Mouse (Mus musculus): ENCODE data around the gene Fgfr2. TPM values are rescaled to one million over a fixed set of nuclear protein-coding genes. Genes with fewer than 3 reads are reported as not detected.
A peak's percentile ranks its signal among the peaks of the same experiment; 100 is the strongest.

The Fgfr2 gene
- polyA plus RNA-seq, 1 experiment from 2014 or later: 92.0 TPM

DNA sequence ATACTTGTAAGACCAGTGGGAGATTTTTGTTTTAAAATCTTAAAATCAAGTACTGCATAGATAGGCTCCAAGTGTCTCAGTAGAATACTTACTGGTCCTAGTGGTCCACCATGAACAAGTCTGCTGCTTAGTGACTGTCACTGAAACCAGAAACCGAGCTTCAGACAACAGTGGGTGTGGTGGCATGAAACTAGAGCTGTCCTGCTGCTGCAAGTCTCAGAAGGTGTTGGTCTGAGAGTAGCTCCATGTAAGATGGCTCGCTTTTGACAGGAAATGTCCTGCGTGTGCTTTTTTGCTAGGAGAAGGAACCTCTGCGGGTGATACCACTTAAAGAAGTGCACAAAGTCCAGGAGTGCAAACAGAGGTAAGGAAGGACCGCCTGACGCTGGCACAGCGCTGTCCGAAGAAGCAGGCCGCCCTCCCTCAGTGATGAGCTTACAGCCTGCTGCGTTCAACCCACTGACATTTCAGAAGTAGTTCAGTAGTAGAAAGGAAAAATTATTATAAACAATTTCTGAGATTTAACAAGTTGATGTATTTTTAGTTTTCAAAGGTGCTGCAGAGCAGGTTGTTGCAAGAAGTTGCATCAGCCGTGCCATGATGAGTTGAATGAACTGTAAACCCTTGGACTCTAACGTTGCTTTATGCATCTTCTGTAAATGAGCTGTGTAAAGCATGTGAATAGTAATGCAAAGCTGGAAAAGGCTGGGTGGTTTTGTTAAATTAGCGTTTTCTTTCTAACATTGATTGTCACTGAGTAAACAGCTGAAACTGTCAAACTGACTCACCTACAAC lies 2218.4 kb downstream of the Fgfr2 start:
- Histone ChIP-seq H3K36me3 (ENCODE audit: control insufficient read depth, insufficient read depth, low read length) (0 out of 2 replicates have a peak, but pooled peaks cover 2% of the 10 kb centered on the region), H3K27me3 (ENCODE audit: control insufficient read depth, insufficient read depth, low read length) (no peaks in the 10 kb centered on the region), H3K4me3 (ENCODE audit: low read depth, low read length) (no peak overlapping the region), H3K9me3 (ENCODE audit: control insufficient read depth, low read length) (no peaks in the 10 kb centered on the region), H3K4me1 (ENCODE audit: control insufficient read depth, insufficient read depth, low read length) (no peaks in the 10 kb centered on the region), H3K9ac (ENCODE audit: low read length) (no peak overlapping the region), H3K27ac (ENCODE audit: low read depth, low read length) (no peak overlapping the region), H3K4me2 (no peak overlapping the region)
- no peak for ATAC-seq (ENCODE audit: low FRiP score)
- no peak for DNase-seq (ENCODE audit: low spot score, missing footprints)
- 90% methylated on average over 13 of the region's 13 CpGs for WGBS

DNA sequence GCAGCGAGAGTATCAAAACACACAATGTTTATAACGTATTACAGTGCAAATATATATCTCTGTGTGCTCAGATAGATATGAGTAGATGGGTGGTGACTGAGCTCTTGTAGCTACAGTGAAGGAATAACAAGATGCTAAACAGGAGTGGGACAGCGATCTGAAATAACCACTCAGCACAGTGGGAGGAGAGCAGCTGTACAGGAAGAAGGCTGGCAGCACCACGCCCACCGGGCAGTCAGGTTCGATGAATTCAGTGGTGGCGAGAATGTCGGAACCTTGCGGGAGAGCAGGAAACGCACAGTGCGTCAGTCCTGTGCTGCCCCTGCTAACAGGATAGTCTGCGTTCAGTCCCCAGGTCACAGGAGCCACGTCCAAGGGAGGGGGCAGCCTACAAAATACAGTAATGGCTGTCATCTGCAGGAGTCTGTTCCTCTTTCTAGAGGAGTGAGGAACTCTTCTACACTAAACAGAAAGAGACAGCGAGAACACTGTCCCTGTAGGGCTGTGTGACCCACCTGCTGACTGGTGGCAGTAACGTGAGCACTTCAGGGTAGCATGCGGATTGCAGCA lies 2219.6 kb downstream of the Fgfr2 start:
- H3K27ac ChIP-seq (ENCODE audit: low read depth, low read length): no peak overlapping the region
- H3K4me3 ChIP-seq (ENCODE audit: low read depth, low read length): no peak overlapping the region
- H3K27me3 ChIP-seq (ENCODE audit: control insufficient read depth, insufficient read depth, low read length): no peaks in the 10 kb centered on the region
- H3K4me2 ChIP-seq: no peak overlapping the region
- H3K4me1 ChIP-seq (ENCODE audit: control insufficient read depth, insufficient read depth, low read length): no peaks in the 10 kb centered on the region
- H3K36me3 ChIP-seq (ENCODE audit: control insufficient read depth, insufficient read depth, low read length): 0 out of 2 replicates have a peak, but pooled peaks cover 2% of the 10 kb centered on the region
- no peak for ATAC-seq (ENCODE audit: low FRiP score)
- peak; percentile 75 for DNase-seq (ENCODE audit: low spot score, missing footprints)
- H3K9ac ChIP-seq (ENCODE audit: low read length): no peak overlapping the region
- WGBS: 93% methylated on average over 16 of the region's 16 CpGs
- H3K9me3 ChIP-seq (ENCODE audit: control insufficient read depth, low read length): no peaks in the 10 kb centered on the region

DNA sequence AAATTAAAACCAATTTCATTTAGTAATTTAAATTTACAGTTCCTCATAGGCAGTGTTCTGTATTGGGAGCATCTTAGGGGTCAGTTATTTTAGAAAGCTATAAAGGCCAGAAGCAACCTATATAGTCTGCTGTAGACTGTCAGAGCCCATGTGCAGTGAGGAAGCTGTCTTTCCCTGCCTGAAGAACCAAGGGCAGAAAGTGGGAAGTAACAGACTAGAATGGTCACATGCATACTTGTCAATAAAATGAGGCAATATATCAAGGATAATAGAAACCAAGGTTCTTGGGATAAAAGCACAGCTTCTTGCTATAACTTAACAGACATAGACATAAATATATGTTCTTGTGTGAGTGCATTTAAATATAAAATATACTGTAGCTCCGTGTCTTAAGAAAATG lies 2220.2 kb downstream of the Fgfr2 start:
- no peak for ATAC-seq (ENCODE audit: low FRiP score)
- H3K4me1 ChIP-seq (ENCODE audit: control insufficient read depth, insufficient read depth, low read length): no peaks in the 10 kb centered on the region
- H3K9me3 ChIP-seq (ENCODE audit: control insufficient read depth, low read length): no peaks in the 10 kb centered on the region
- H3K36me3 ChIP-seq (ENCODE audit: control insufficient read depth, insufficient read depth, low read length): 0 out of 2 replicates have a peak, but pooled peaks cover 2% of the 10 kb centered on the region
- H3K4me3 ChIP-seq (ENCODE audit: low read depth, low read length): no peak overlapping the region
- H3K4me2 ChIP-seq: no peak overlapping the region
- no peak overlapping the region for H3K9ac ChIP-seq (ENCODE audit: low read length)
- DNase-seq (ENCODE audit: low spot score, missing footprints): no peak
- H3K27me3 ChIP-seq (ENCODE audit: control insufficient read depth, insufficient read depth, low read length): no peaks in the 10 kb centered on the region
- H3K27ac ChIP-seq (ENCODE audit: low read depth, low read length): no peak overlapping the region
- WGBS: 97% methylated on average over 1 of the region's 1 CpGs

DNA sequence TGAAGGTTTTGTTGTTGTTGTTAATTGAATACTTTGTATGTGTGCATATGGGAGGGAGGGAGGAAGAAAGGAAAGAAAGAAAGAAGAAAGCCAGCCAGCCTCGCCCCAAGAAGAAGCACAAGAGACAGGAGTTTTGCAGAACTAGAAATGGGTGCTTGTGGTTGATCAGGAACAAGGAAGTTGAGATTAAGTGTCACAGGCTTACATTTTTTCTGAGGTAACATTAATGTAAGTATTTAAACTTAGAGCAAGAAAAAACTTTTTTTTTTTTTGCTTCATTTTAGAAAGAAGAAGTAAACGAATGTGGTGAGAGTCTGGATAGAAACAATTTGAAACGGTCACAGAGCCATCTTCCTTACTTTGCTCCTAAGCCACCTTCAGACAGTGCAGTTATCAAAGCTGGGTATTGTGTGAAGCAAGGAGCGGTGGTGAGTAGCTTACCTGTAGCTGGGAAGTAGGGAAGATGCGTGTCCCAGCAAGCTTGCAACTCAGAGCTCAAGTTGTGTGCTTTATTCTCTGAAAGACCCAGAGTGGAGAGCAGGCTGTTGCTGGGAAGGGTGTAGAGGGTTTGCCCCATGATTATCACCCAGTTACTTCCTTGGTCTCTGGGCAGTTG lies 2222.8 kb downstream of the Fgfr2 start:
- no peaks in the 10 kb centered on the region for H3K9me3 ChIP-seq (ENCODE audit: control insufficient read depth, low read length)
- no peaks in the 10 kb centered on the region for H3K4me1 ChIP-seq (ENCODE audit: control insufficient read depth, insufficient read depth, low read length)
- H3K27ac ChIP-seq (ENCODE audit: low read depth, low read length): no peak overlapping the region
- DNase-seq (ENCODE audit: low spot score, missing footprints) (peak; percentile 66), ATAC-seq (ENCODE audit: low FRiP score) (no peak)
- no peak overlapping the region for H3K9ac ChIP-seq (ENCODE audit: low read length)
- H3K27me3 ChIP-seq (ENCODE audit: control insufficient read depth, insufficient read depth, low read length): no peaks in the 10 kb centered on the region
- 91% methylated on average over 5 of the region's 5 CpGs for WGBS
- no peak overlapping the region for H3K4me3 ChIP-seq (ENCODE audit: low read depth, low read length)
- H3K36me3 ChIP-seq (ENCODE audit: control insufficient read depth, insufficient read depth, low read length): 0 out of 2 replicates have a peak, but pooled peaks cover 2% of the 10 kb centered on the region
- no peak overlapping the region for H3K4me2 ChIP-seq

DNA sequence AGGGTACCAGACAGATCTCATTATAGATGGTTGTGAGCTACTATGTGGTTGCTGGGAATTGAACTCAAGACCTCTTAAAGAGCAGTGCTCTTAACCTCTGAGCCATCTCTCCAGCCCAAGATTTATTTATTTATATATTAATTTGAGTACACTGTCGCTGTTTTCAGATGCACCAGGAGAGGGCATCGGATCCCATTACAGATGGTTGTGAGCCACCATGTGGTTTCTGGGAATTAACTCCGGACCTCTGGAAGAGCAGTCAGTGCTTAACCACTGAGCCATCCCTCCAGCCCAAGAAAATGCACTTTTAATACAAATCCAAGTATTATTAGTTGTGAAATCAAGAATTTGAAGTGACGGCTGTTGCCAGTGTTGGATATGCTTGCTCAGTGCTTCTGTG lies 2224.8 kb downstream of the Fgfr2 start:
- H3K9me3 ChIP-seq (ENCODE audit: control insufficient read depth, low read length): no peaks in the 10 kb centered on the region
- WGBS: 86% methylated on average over 4 of the region's 4 CpGs
- H3K27ac ChIP-seq (ENCODE audit: low read depth, low read length): no peak overlapping the region
- no peak overlapping the region for H3K4me2 ChIP-seq
- H3K4me3 ChIP-seq (ENCODE audit: low read depth, low read length): no peak overlapping the region
- ATAC-seq (ENCODE audit: low FRiP score) (no peak), DNase-seq (ENCODE audit: low spot score, missing footprints) (peak; percentile 81)
- H3K36me3 ChIP-seq (ENCODE audit: control insufficient read depth, insufficient read depth, low read length): no peaks in the 10 kb centered on the region
- no peak overlapping the region for H3K9ac ChIP-seq (ENCODE audit: low read length)
- no peaks in the 10 kb centered on the region for H3K27me3 ChIP-seq (ENCODE audit: control insufficient read depth, insufficient read depth, low read length)
- no peaks in the 10 kb centered on the region for H3K4me1 ChIP-seq (ENCODE audit: control insufficient read depth, insufficient read depth, low read length)

DNA sequence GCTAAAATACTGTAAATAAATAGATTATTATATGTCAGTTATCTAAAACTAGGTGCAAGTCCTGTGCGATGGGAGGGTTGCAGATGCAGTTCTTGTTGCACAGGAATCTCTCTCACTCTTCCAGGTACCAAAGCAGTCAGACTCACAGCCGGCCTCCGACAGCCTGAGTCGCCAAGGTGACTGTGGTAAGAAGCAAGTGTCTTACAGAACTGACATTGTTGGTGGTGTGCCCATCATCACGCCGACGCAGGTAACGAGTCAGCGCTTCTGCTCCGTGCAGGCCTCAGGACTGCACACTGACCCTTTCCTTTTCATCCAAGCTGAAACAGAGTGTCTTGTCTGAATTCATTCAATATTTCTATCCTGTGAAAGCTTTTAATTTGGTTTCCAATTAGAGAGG lies 2225.9 kb downstream of the Fgfr2 start:
- Histone ChIP-seq H3K4me2 (no peak overlapping the region), H3K9ac (ENCODE audit: low read length) (no peak overlapping the region), H3K36me3 (ENCODE audit: control insufficient read depth, insufficient read depth, low read length) (no peaks in the 10 kb centered on the region; the same call in 1 of the 2 replicates), H3K4me3 (ENCODE audit: low read depth, low read length) (no peak overlapping the region), H3K27me3 (ENCODE audit: control insufficient read depth, insufficient read depth, low read length) (no peaks in the 10 kb centered on the region), H3K4me1 (ENCODE audit: control insufficient read depth, insufficient read depth, low read length) (no peaks in the 10 kb centered on the region), H3K27ac (ENCODE audit: low read depth, low read length) (no peak overlapping the region), H3K9me3 (ENCODE audit: control insufficient read depth, low read length) (no peaks in the 10 kb centered on the region)
- no peak for ATAC-seq (ENCODE audit: low FRiP score)
- peak; percentile 59 for DNase-seq (ENCODE audit: low spot score, missing footprints)
- WGBS: 94% methylated on average over 10 of the region's 10 CpGs

DNA sequence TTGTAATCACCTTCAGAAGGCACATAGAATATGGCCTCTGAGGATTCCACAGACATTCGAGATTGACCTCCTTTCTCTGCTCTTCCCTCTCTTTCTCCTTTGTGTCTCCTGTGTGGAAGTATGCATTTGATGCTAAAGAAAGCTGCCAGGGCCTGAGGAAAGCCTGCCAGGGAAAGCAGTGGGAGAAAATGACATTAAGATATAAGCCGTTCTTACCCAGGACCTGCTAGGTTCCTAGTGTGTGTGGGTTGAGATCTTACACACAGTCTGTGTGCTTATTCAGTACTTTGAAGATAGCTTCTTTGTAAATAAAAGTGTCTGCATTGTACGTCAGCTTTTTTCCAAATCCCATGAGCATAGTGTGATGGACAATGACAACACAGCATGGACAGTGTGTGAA lies 2227.1 kb downstream of the Fgfr2 start:
- WGBS: 73% methylated on average over 3 of the region's 3 CpGs
- DNase-seq (ENCODE audit: low spot score, missing footprints): no peak
- Histone ChIP-seq H3K4me3 (ENCODE audit: low read depth, low read length) (no peak overlapping the region), H3K9me3 (ENCODE audit: control insufficient read depth, low read length) (no peaks in the 10 kb centered on the region), H3K9ac (ENCODE audit: low read length) (no peak overlapping the region), H3K27me3 (ENCODE audit: control insufficient read depth, insufficient read depth, low read length) (no peaks in the 10 kb centered on the region), H3K4me1 (ENCODE audit: control insufficient read depth, insufficient read depth, low read length) (no peaks in the 10 kb centered on the region), H3K4me2 (no peak overlapping the region), H3K27ac (ENCODE audit: low read depth, low read length) (no peak overlapping the region), H3K36me3 (ENCODE audit: control insufficient read depth, insufficient read depth, low read length) (no peaks in the 10 kb centered on the region; the same call in 1 of the 2 replicates)
- ATAC-seq (ENCODE audit: low FRiP score): no peak

DNA sequence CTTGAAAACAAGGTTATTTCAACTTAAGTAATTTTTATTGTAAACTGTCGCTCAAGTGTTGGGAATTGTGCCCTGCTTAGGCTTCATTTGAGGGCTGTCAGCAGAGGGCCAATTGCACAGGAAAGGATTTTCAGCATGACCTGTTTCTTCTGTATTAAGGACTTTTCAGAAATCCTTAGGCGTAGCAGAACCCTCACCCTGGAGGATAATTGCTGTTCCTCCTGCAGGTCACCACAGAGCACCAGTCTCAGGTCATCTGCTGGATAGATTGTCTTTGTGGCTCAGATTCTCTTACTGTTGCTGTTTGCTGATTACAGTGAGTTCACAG lies 2227.6 kb downstream of the Fgfr2 start:
- no peaks in the 10 kb centered on the region for H3K9me3 ChIP-seq (ENCODE audit: control insufficient read depth, low read length)
- no peaks in the 10 kb centered on the region for H3K4me1 ChIP-seq (ENCODE audit: control insufficient read depth, insufficient read depth, low read length)
- ATAC-seq (ENCODE audit: low FRiP score) (no peak), DNase-seq (ENCODE audit: low spot score, missing footprints) (peak; percentile 37)
- no peak overlapping the region for H3K4me3 ChIP-seq (ENCODE audit: low read depth, low read length)
- H3K36me3 ChIP-seq (ENCODE audit: control insufficient read depth, insufficient read depth, low read length): no peaks in the 10 kb centered on the region; the same call in 1 of the 2 replicates
- no peak overlapping the region for H3K9ac ChIP-seq (ENCODE audit: low read length)
- WGBS: 55% methylated on average over 2 of the region's 2 CpGs
- no peaks in the 10 kb centered on the region for H3K27me3 ChIP-seq (ENCODE audit: control insufficient read depth, insufficient read depth, low read length)
- H3K4me2 ChIP-seq: no peak overlapping the region
- no peak overlapping the region for H3K27ac ChIP-seq (ENCODE audit: low read depth, low read length)

DNA sequence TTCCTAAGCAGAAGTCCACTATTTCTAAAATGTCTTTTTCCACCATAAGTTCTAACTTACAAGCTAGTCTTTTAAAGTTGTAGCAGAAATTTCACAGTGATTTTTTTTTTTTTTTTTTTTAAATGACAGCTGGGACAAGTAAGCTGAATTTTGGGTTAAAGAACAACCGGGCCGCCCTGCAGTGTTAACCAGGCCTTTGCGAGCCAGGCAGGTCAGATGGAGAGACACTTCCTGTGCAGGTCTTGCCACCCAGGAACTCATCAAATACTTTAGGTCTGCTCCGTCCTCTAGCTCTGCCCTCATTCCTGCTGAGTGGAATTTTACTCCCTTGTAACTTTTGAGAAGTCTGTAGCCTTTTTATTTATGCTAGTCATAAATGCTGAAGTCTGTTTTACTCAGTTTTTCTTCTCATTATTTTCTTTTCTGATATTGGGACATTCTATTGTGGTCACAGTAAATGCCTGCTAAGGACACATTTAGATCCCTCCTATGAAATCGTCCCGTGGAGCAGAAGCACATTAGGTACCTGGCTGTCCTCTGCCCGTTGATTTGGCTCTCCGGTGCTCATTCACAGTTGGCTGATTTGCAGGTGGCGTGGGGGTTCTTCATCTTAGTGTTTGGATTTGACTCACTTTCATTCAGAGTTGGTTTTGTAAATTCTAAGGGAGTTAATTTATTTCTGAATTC lies 2228.1 kb downstream of the Fgfr2 start:
- ATAC-seq (ENCODE audit: low FRiP score) (no peak), DNase-seq (ENCODE audit: low spot score, missing footprints) (peak; percentile 78)
- no peaks in the 10 kb centered on the region for H3K9me3 ChIP-seq (ENCODE audit: control insufficient read depth, low read length)
- no peak overlapping the region for H3K27ac ChIP-seq (ENCODE audit: low read depth, low read length)
- H3K27me3 ChIP-seq (ENCODE audit: control insufficient read depth, insufficient read depth, low read length): no peaks in the 10 kb centered on the region
- 63% methylated on average over 9 of the region's 9 CpGs for WGBS
- H3K9ac ChIP-seq (ENCODE audit: low read length): no peak overlapping the region
- no peak overlapping the region for H3K4me2 ChIP-seq
- H3K4me1 ChIP-seq (ENCODE audit: control insufficient read depth, insufficient read depth, low read length): no peaks in the 10 kb centered on the region
- H3K36me3 ChIP-seq (ENCODE audit: control insufficient read depth, insufficient read depth, low read length): no peaks in the 10 kb centered on the region; the same call in 1 of the 2 replicates
- no peak overlapping the region for H3K4me3 ChIP-seq (ENCODE audit: low read depth, low read length)
